Mouse (Mus musculus): ENCODE results near the gene Asb18. TPM values are rescaled to one million over a fixed set of nuclear protein-coding genes. Genes with fewer than 3 reads are reported as not detected.

Asb18 gene
- polyA plus RNA-seq, 1 experiment from 2014 or later, result 0.06 TPM

DNA sequence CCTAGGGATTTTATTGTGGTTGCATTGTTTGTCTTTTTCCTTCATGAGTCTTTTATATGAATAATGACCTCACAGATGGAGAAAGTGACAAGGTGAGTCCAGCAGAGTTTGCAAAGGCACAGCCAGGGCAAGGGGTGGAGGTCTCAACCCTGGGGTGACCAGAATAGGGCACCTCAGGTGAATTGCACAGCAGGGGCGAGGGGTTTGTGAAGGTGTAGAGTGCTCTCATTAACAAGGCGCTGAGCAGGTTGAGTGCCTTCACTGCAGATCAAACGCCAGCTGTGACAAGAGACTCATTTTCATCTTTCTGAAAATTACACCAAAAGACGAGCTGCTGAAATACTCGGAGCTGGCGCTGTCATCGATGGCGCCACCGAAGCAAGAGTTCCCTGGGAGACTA lies 46.9 kb downstream of the Asb18 start:
- Histone ChIP-seq H3K9ac (ENCODE audit: low read length) (no peak overlapping the region), H3K4me3 (replicated peaks; ENCODE audit: low read length) (peak overlapping the region; percentile 56; the same call in 1 of the 2 replicates), H3K36me3 (ENCODE audit: control insufficient read depth, insufficient read depth, low read length) (no peaks in the 10 kb centered on the region), H3K27me3 (ENCODE audit: control insufficient read depth, insufficient read depth, low read length) (peaks cover 37% of the 10 kb centered on the region), H3K27ac (ENCODE audit: low read length) (no peak overlapping the region), H3K9me3 (replicated peaks; ENCODE audit: control insufficient read depth, low read length) (no peaks in the 10 kb centered on the region), H3K4me1 (ENCODE audit: control insufficient read depth, insufficient read depth, low read length) (peaks cover 3% of the 10 kb centered on the region; the same call in 1 of the 2 replicates), H3K4me2 (ENCODE audit: low read depth, low read length) (peak overlapping the region; percentile 96; the same call in 1 of the 2 replicates)
- ATAC-seq (ENCODE audit: insufficient read depth, low FRiP score), result no peak
- WGBS, result 14% methylated on average over 9 of the region's 9 CpGs

DNA sequence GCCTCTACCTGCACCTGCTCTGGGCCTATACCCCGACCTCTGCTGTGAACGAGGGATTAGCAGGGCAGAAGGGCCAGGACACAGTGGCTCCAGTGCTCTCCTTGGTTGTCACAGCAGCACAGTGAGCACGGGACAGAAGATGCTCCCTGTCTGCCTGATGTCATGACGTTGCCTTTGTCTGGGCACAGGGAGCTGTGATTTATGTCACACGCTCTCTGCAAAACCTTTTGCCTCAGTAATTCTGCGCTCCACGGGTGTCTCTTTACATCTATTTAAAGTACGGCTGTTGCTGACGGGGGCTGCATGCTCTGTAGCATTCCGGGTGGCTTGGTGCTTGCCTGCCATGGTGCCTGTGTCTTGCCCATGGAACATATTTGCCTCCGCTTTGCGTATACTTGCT lies 50.0 kb downstream of the Asb18 start:
- no peak for ATAC-seq (ENCODE audit: insufficient read depth, low FRiP score)
- H3K4me2 ChIP-seq (ENCODE audit: low read depth, low read length), result no peak overlapping the region
- no peak overlapping the region for H3K4me3 ChIP-seq (replicated peaks; ENCODE audit: low read length)
- peaks cover 3% of the 10 kb centered on the region; the same call in 1 of the 2 replicates for H3K4me1 ChIP-seq (ENCODE audit: control insufficient read depth, insufficient read depth, low read length)
- H3K27ac ChIP-seq (ENCODE audit: low read length), result no peak overlapping the region
- no peaks in the 10 kb centered on the region for H3K36me3 ChIP-seq (ENCODE audit: control insufficient read depth, insufficient read depth, low read length)
- H3K27me3 ChIP-seq (ENCODE audit: control insufficient read depth, insufficient read depth, low read length), result peaks cover 24% of the 10 kb centered on the region
- H3K9me3 ChIP-seq (replicated peaks; ENCODE audit: control insufficient read depth, low read length), result no peaks in the 10 kb centered on the region
- H3K9ac ChIP-seq (ENCODE audit: low read length), result no peak overlapping the region
- WGBS, result 75% methylated on average over 12 of the region's 12 CpGs

- ATAC-seq (ENCODE audit: insufficient read depth, low FRiP score), result no peak
- no peak overlapping the region for H3K4me3 ChIP-seq (replicated peaks; ENCODE audit: low read length)
These were observed 51.2 kb downstream of the Asb18 start for GRCm38 (mm10) chr1:89963296-89963695.

GRCm38 (mm10) chr1:89962092-89962491 lies 52.4 kb downstream of the Asb18 start:
- H3K9me3 ChIP-seq (replicated peaks; ENCODE audit: control insufficient read depth, low read length), result no peaks in the 10 kb centered on the region
- no peak overlapping the region for H3K27ac ChIP-seq (ENCODE audit: low read length)
- H3K9ac ChIP-seq (ENCODE audit: low read length), result no peak overlapping the region
- WGBS, result 23% methylated on average over 13 of the region's 13 CpGs
- H3K36me3 ChIP-seq (ENCODE audit: control insufficient read depth, insufficient read depth, low read length), result no peaks in the 10 kb centered on the region
- peaks cover 1% of the 10 kb centered on the region; the same call in 1 of the 2 replicates for H3K27me3 ChIP-seq (ENCODE audit: control insufficient read depth, insufficient read depth, low read length)
- no peaks in the 10 kb centered on the region for H3K4me1 ChIP-seq (ENCODE audit: control insufficient read depth, insufficient read depth, low read length)
- no peak for ATAC-seq (ENCODE audit: insufficient read depth, low FRiP score)
- H3K4me3 ChIP-seq (replicated peaks; ENCODE audit: low read length), result no peak overlapping the region
- no peak overlapping the region for H3K4me2 ChIP-seq (ENCODE audit: low read depth, low read length)

More at GRCm38 (mm10) chr1:89963296-89963695, 51.2 kb downstream of the Asb18 start:
- H3K9ac ChIP-seq (ENCODE audit: low read length), result no peak overlapping the region
- H3K27me3 ChIP-seq (ENCODE audit: control insufficient read depth, insufficient read depth, low read length), result peaks cover 13% of the 10 kb centered on the region; the same call in 1 of the 2 replicates
- H3K27ac ChIP-seq (ENCODE audit: low read length), result no peak overlapping the region
- no peaks in the 10 kb centered on the region for H3K36me3 ChIP-seq (ENCODE audit: control insufficient read depth, insufficient read depth, low read length)
- no peaks in the 10 kb centered on the region for H3K9me3 ChIP-seq (replicated peaks; ENCODE audit: control insufficient read depth, low read length)
- H3K4me2 ChIP-seq (ENCODE audit: low read depth, low read length), result no peak overlapping the region
- 89% methylated on average over 2 of the region's 2 CpGs for WGBS
- no peaks in the 10 kb centered on the region for H3K4me1 ChIP-seq (ENCODE audit: control insufficient read depth, insufficient read depth, low read length)

GRCm38 (mm10) chr1:89959393-89959792 lies 55.1 kb downstream of the Asb18 start:
- no peaks in the 10 kb centered on the region for H3K9me3 ChIP-seq (replicated peaks; ENCODE audit: control insufficient read depth, low read length)
- no peaks in the 10 kb centered on the region for H3K4me1 ChIP-seq (ENCODE audit: control insufficient read depth, insufficient read depth, low read length)
- no peak overlapping the region for H3K4me2 ChIP-seq (ENCODE audit: low read depth, low read length)
- no peaks in the 10 kb centered on the region for H3K36me3 ChIP-seq (ENCODE audit: control insufficient read depth, insufficient read depth, low read length)
- no peak overlapping the region for H3K9ac ChIP-seq (ENCODE audit: low read length)
- WGBS, result 82% methylated on average over 4 of the region's 4 CpGs
- ATAC-seq (ENCODE audit: insufficient read depth, low FRiP score), result no peak
- no peak overlapping the region for H3K4me3 ChIP-seq (replicated peaks; ENCODE audit: low read length)
- no peaks in the 10 kb centered on the region; the same call in 1 of the 2 replicates for H3K27me3 ChIP-seq (ENCODE audit: control insufficient read depth, insufficient read depth, low read length)
- no peak overlapping the region for H3K27ac ChIP-seq (ENCODE audit: low read length)

- H3K4me3 ChIP-seq (replicated peaks; ENCODE audit: low read length), result no peak overlapping the region
- H3K4me1 ChIP-seq (ENCODE audit: control insufficient read depth, insufficient read depth, low read length), result peaks cover 9% of the 10 kb centered on the region
- ATAC-seq (ENCODE audit: insufficient read depth, low FRiP score), result peak; percentile 50; the same call in 1 of the 2 replicates
- no peak overlapping the region for H3K4me2 ChIP-seq (ENCODE audit: low read depth, low read length)
- peaks cover 70% of the 10 kb centered on the region for H3K27me3 ChIP-seq (ENCODE audit: control insufficient read depth, insufficient read depth, low read length)
- no peak overlapping the region for H3K27ac ChIP-seq (ENCODE audit: low read length)
- no peaks in the 10 kb centered on the region for H3K9me3 ChIP-seq (replicated peaks; ENCODE audit: control insufficient read depth, low read length)
- H3K9ac ChIP-seq (ENCODE audit: low read length), result no peak overlapping the region
- WGBS, result 2% methylated on average over 16 of the region's 16 CpGs
- no peaks in the 10 kb centered on the region for H3K36me3 ChIP-seq (ENCODE audit: control insufficient read depth, insufficient read depth, low read length)
These were observed 71.3 kb downstream of the Asb18 start for GRCm38 (mm10) chr1:89943202-89943601.

- H3K36me3 ChIP-seq (ENCODE audit: control insufficient read depth, insufficient read depth, low read length), result no peaks in the 10 kb centered on the region
- 0 out of 2 replicates have a peak overlapping the region, but pooled peaks have one; percentile 40 for H3K4me2 ChIP-seq (ENCODE audit: low read depth, low read length)
- no peak overlapping the region for H3K9ac ChIP-seq (ENCODE audit: low read length)
- H3K27ac ChIP-seq (ENCODE audit: low read length), result no peak overlapping the region
- peaks cover 72% of the 10 kb centered on the region for H3K27me3 ChIP-seq (ENCODE audit: control insufficient read depth, insufficient read depth, low read length)
- H3K9me3 ChIP-seq (replicated peaks; ENCODE audit: control insufficient read depth, low read length), result no peaks in the 10 kb centered on the region
- H3K4me1 ChIP-seq (ENCODE audit: control insufficient read depth, insufficient read depth, low read length), result peaks cover 9% of the 10 kb centered on the region
- 6% methylated on average over 15 of the region's 15 CpGs for WGBS
- H3K4me3 ChIP-seq (replicated peaks; ENCODE audit: low read length), result peak overlapping the region; percentile 25; the same call in 1 of the 2 replicates
- ATAC-seq (ENCODE audit: insufficient read depth, low FRiP score), result no peak
These were observed 72.0 kb downstream of the Asb18 start for GRCm38 (mm10) chr1:89942395-89942976.

DNA sequence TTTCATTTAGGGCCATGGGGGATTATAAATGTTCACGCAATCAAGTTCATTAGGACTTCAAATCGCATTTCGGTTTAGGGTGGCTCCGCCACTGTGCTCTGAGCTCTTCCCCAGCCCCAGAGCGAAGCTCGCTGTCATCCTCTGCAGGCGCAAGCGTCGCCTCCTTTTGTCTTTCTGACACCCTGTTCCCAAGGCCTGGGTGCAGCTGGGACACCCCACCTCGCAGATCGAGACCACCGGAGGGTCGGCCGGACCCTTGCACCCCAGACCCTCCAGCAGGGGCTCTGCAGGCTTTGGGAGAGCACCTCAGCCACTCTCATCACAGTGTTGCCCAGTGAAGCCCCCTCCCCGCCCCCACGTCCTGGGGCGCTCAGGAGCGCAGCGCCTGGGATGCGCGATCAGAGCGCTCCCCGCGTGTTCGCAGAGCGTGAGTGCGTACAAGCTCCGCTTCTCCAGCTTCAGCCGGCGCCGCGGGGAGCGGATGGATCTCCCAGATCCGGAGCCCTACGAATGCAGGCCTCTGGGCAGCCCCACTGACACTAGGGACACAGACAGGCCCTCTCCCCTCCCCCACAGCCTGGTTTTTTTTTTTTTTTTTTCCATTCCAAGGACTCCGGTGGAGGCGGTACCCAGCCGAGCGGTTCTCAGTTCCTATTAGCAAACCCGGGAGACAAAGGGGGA lies 72.6 kb downstream of the Asb18 start:
- Histone ChIP-seq H3K4me1 (ENCODE audit: control insufficient read depth, insufficient read depth, low read length) (peaks cover 9% of the 10 kb centered on the region), H3K9me3 (replicated peaks; ENCODE audit: control insufficient read depth, low read length) (no peaks in the 10 kb centered on the region), H3K27ac (ENCODE audit: low read length) (no peak overlapping the region), H3K36me3 (ENCODE audit: control insufficient read depth, insufficient read depth, low read length) (no peaks in the 10 kb centered on the region), H3K4me3 (replicated peaks; ENCODE audit: low read length) (peak overlapping the region; percentile 25), H3K27me3 (ENCODE audit: control insufficient read depth, insufficient read depth, low read length) (peaks cover 76% of the 10 kb centered on the region), H3K4me2 (ENCODE audit: low read depth, low read length) (peak overlapping the region; percentile 40; the same call in 1 of the 2 replicates), H3K9ac (ENCODE audit: low read length) (0 out of 2 replicates have a peak overlapping the region, but pooled peaks have one; percentile 26)
- ATAC-seq (ENCODE audit: insufficient read depth, low FRiP score), result no peak
- WGBS, result 1% methylated on average over 40 of the region's 40 CpGs

GRCm38 (mm10) chr1:89940961-89941524 lies 73.4 kb downstream of the Asb18 start:
- no peaks in the 10 kb centered on the region for H3K36me3 ChIP-seq (ENCODE audit: control insufficient read depth, insufficient read depth, low read length)
- no peak overlapping the region for H3K9ac ChIP-seq (ENCODE audit: low read length)
- 0 out of 2 replicates have a peak overlapping the region, but pooled peaks have one; percentile 25 for H3K4me3 ChIP-seq (replicated peaks; ENCODE audit: low read length)
- peaks cover 84% of the 10 kb centered on the region for H3K27me3 ChIP-seq (ENCODE audit: control insufficient read depth, insufficient read depth, low read length)
- no peak overlapping the region for H3K27ac ChIP-seq (ENCODE audit: low read length)
- H3K9me3 ChIP-seq (replicated peaks; ENCODE audit: control insufficient read depth, low read length), result no peaks in the 10 kb centered on the region
- H3K4me1 ChIP-seq (ENCODE audit: control insufficient read depth, insufficient read depth, low read length), result peaks cover 9% of the 10 kb centered on the region
- H3K4me2 ChIP-seq (ENCODE audit: low read depth, low read length), result no peak overlapping the region
- WGBS, result 16% methylated on average over 15 of the region's 15 CpGs
- no peak for ATAC-seq (ENCODE audit: insufficient read depth, low FRiP score)

Data from stomach, embryonic 16.5 days (tissue).